Mouse (Mus musculus) liver, embryonic 14.5 days (tissue): ENCODE measurements around the gene Zc3h4.

Experiments used
- CTCF ChIP-seq: IDR thresholded peaks from 2 replicates; pipeline ENCODE4 v1.5.1; 2016; ENCODE audit warnings: antibody characterized with exemption, low read depth, control low read depth
- EP300 ChIP-seq: IDR thresholded peaks from 2 replicates; pipeline ENCODE4 v1.6.1; 2016; ENCODE audit warnings: antibody characterized with exemption, low read depth

DNA sequence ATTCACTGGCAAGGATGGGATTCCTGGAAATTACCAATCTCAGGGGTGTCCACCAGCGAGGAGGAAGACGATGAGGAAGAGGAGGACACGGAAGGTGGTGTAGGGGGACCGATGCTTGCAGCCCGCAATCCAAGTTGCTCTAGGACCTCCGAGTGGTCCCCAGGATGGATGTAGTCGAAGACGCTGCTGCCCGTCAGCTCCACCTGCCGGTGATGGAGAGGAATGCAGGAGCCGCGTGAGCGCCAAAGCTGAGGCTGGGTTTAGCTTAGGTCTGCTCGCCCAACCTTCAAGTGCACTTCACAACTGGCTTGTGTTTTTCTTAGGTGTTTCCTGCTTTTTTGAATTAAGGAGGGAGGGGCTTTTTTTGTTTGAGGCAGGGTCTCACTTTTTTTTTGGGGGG is 62.5 kb downstream of the Zc3h4 start:
- TF ChIP-seq CTCF (peak; percentile 99), EP300 (no peak)
